Mouse (Mus musculus): ENCODE results near the gene Iqcf5.

The Iqcf5 gene

GRCm38 (mm10) chr9:106514273-106514672 lies at the start of gene Iqcf5:
TSS of gene Iqcf5 (plus strand) at chr9:106514573.
- no peak for DNase-seq

GRCm38 (mm10) chr9:106464751-106465541 lies 49.4 kb upstream of the Iqcf5 start:
- DNase-seq, result peak; percentile 81

DNA sequence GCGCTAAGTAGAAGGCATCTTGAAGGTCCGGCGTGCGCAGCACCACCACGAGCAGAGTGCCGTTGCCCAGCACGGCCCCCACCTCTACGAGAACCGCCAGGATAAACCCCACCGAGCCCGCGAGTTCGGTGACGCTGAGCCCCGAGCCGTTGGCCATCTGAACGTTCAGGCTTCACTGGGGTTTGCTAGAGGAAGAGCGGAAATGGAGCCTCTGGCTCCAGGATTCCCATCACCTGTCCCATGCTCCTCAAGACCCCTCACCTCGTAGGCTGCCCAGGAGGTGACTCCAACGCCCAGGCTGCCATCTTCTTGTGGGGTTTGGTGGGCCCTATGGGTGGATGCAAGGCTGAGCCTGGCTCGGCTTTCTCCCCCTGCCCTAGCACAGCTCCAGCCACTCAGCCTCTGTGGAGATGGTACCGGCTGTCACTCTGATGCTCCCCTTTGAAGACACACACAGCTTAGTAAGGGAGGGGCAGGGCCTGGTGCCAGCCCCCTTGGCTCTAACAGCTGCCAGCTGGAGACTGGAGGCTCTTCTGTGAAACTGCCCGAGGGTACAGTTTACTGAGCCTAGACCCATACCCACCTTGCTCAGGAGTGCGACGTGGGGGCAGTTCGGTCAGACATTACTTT lies 48.7 kb upstream of the Iqcf5 start, which contains the start of gene Gpr62:
Gpr62 (minus strand) TSS at position 368 of the 630 bp plus-strand sequence.
- peak; percentile 91 for DNase-seq

- DNase-seq, result no peak
Measured at GRCm38 (mm10) chr9:106466721-106467120, 47.7 kb upstream of the Iqcf5 start.

DNA sequence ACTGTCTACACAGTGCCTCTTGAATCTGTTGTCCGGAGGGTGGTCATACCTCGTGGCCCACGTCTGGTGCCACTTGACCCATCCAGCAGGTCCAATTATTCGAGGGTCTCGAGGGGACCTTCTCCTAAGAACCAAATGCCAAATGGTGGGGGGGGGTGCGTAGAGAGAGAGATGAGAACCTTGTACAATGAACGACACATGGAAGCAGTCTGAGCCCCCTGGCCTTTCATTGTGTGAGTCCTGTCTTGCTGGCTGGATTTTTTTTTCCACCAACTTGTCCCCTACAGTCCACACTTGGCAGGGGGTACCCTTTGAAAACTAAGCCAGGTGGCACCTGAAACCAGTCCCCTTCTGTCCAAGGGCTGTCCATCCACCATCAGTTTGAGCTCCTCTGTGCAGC lies 46.6 kb upstream of the Iqcf5 start:
- DNase-seq, result no peak

- DNase-seq, result no peak
Measured at GRCm38 (mm10) chr9:106469317-106469716, 45.1 kb upstream of the Iqcf5 start.

DNA sequence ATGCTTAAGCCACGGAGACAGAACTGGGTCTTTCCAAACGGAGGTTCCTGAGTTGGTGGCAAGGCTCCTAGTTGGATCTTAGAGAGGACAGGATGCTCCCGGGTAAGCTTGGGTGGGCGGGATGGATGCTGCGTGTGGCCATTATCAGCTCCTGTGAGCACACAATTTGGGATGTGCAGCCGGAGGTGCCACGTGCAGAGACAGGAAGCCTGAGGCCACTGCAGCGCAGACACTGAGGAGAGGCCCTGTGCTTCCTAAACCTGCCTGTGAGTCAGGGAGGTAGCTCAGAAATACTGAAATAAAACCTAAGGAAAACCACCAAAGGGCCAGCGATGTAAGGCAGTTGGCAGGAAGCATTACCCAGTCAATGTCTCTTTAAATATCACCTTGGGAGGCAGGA lies 44.6 kb upstream of the Iqcf5 start:
- no peak for DNase-seq

- DNase-seq, result peak; percentile 17
Measured at GRCm38 (mm10) chr9:106470991-106471750, 43.2 kb upstream of the Iqcf5 start.

DNA sequence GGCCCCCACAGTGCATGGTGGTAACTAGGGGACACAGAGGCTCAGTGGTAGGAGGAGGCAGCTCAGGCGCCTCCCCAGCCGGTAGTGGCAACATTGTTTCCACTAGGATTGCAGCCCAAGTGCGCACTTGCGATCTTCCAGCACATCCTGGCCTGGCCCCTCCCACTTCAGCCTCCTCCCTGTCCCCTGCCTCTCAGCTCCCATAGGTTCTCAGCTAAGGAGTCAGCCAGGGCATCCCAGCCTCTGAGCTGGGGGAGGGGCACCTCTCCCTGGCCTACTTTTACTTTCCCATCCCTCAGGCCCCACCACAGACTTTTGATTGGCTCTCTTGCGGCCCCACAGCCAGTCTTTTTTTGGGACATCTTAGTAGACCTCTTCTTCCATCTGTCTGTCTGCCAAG lies 42.5 kb upstream of the Iqcf5 start:
- peak; percentile 51 for DNase-seq

- peak; percentile 33 for DNase-seq
Measured at GRCm38 (mm10) chr9:106472321-106472720, 42.1 kb upstream of the Iqcf5 start.

DNA sequence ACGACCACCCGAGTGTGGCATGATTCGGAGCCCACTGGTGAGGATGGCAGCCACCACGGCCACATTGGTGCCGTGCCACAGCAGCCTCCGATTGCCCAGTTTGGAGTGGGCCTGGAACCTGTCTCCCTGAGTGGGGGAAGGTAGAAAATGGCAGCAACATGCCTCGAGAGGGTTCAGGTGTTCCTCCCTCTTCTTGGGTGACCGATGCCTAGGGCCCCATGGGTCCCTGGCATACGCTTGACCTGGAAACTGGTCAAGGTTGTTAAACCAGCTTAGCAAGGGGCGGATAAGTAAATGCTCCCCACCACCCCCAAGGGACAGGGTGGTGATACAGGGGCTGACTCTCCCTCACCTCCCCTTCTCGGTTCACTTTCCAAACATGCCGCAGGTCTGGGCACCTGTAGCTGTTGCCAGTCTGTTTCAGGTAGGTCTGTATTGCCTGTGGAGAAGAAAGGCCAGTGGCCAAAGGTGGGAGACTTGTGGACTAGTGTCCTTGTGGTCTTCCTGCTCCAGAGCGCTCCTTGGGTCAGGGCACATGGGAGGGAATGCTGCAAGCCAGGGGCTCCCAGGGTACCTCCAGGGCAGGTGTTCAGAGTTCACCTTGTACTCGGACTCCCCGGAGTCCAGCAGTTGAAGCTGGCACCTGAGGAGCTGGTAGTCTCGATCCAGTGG lies 41.2 kb upstream of the Iqcf5 start:
- DNase-seq, result peak; percentile 14

DNA sequence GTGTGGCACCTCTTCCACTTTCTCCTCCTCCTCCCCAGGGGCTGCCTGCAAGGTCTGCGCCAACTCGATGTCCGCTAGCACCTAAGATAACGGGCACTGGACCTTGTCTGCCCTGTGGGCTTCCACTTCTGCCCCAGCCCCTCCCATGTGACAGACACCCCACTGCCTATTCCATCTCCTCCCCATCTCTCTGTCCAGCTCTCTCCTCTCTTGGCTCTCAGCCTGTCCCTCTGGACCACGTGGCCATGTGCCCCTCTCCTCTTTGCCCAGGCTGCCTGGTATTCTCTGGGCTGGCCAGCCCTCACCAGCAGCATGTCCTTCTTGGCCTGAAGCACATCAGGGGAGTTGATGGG lies 40.6 kb upstream of the Iqcf5 start:
- peak; percentile 17 for DNase-seq

- DNase-seq, result peak; percentile 52
Measured at GRCm38 (mm10) chr9:106474456-106474855, 39.9 kb upstream of the Iqcf5 start.

DNA sequence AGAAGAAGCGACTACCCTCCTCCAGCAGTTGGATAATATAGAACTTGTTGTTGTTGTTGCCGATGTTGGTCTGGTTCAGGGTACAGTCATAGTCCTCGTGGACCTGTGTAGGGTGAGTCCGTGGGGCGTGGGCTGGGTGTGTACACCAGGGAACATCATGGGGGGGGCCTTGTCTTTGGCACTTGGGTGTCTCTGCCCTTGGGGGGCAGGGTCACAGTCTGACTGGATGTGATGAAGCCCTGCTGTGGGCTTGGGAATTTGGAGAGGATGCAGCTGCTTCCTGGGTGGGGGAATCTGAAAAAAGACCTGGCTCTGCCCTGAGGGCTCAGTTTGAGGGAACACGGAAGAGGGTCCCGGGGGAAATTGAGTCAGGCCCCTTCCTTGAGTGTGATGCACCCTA lies 39.3 kb upstream of the Iqcf5 start:
- peak; percentile 32 for DNase-seq

DNA sequence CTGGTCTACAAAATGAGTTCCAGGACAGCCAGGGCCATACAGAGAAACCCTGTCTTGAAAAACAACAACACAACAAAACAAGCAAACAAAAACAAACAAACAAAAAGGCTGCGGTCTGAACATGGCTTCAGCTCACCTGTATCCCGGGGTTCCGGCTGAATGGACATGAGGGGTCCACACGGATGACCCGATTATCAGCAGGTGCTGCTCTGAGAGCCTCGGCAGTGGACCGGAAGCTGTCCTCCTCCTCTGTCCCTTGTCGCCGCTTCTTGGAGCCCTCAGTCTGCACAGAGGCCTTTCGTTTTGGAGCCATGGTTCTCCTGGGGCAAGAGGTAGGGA lies 38.7 kb upstream of the Iqcf5 start, which contains the start of gene Rrp9:
Rrp9 (plus strand) TSS at position 301 of the 339 bp plus-strand sequence.
- DNase-seq, result peak; percentile 5

- DNase-seq, result peak; percentile 38
Measured at GRCm38 (mm10) chr9:106476002-106476923, 38.1 kb upstream of the Iqcf5 start.

GRCm38 (mm10) chr9:106476924-106477484 lies 37.4 kb upstream of the Iqcf5 start, which contains the start of gene Parp3:
TSS of gene Parp3 (minus strand) at chr9:106476949.
- peak; percentile 100 for DNase-seq

GRCm38 (mm10) chr9:106477649-106478048 lies 36.7 kb upstream of the Iqcf5 start:
- DNase-seq, result no peak

DNA sequence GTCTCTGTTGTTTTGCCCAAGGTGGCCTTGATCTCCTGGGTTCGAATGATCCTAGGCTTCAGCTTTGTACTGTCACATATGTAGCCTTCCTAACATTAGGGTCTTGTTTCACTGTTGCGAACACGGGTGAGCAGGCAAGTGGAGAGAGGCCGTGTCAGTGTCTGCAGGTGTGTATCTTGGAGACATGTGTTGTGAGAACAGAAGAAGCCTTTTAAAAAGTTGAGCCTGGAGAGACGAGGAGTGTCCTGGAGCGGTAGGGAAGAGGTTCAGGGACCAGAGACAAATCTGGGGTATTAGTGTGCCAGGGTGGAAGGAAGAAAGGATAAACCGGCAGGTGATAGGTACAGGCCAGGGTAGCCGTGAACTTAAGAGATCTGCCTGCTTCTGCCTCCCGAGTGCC lies 36.3 kb upstream of the Iqcf5 start:
- DNase-seq, result no peak

GRCm38 (mm10) chr9:106480541-106480940 lies 33.8 kb upstream of the Iqcf5 start:
- DNase-seq, result no peak

DNA sequence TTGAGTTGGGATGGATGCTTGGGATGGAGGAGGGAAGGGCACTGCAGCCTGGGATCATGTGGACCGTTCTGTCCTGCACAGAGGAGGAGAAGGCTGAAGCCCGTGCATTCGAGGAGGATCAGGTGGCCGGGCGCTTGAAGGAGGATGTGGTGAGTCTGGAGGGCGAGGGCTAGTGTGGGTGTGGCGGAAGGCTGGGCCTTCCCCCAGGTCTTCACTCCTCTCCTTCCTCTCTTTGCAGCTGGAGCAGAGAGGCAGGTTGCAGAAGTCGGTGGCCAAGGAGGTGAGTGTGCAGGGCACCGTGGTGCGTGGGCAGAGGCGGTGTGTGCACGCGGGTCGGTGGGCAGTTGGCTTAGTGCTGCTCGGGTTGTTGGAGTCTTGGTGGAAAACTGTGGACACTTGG lies 33.3 kb upstream of the Iqcf5 start:
- no peak for DNase-seq

GRCm38 (mm10) chr9:106481676-106482075 lies 32.7 kb upstream of the Iqcf5 start:
- DNase-seq, result no peak

All from layer of hippocampus, adult 9-11 months (tissue).